Mouse (Mus musculus): ENCODE results near the gene Gatad2a.

DNA sequence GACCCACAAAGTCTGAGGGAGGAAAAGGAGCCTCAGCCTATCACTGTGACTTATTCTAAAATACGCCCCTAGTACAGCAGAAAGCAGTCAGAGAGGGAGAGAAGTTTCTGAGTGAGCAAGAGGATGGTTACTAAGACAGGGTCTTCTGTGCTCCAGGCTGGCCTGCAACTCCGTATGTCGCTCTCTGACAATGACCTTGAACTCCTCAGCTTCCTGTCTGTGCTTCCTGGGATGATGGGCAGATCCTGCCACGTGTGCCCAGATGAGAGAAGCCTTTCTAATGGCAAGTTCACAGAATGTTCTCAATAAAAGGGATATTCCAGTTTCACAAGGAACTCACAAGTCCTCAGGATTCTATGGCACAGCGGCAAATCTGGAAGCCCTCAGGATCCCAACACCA is 61.6 kb downstream of the Gatad2a start:
- no peak for TF ChIP-seq CTCF (IDR thresholded peaks at IDR 0.05; ENCODE audit: control insufficient read depth, insufficient read depth, low read length)
- no peak for TF ChIP-seq POLR2A (IDR thresholded peaks at IDR 0.05; ENCODE audit: borderline replicate concordance, control insufficient read depth, low read depth, low read length)
